Mouse (Mus musculus) liver, adult 2 months (tissue): ENCODE results near the gene Gm45140. TPM values are rescaled to one million over a fixed set of nuclear protein-coding genes. Genes with fewer than 3 reads are reported as not detected.

Source experiments
- DNase-seq: peaks from one replicate; pipeline ENCODE4 v3.0.0-alpha.2; 2011; ENCODE audit warnings: low read depth, low spot score; ENCODE audit errors: extremely low read depth
- H3K27ac ChIP-seq: fragments of 200-500 bp; replicated peaks from 2 replicates; pipeline ENCODE4 v1.5.1; 2012; ENCODE audit warnings: low read depth, mild to moderate bottlenecking, control low read depth, inconsistent platforms, low read length; ENCODE audit not compliant: insufficient read depth
- H3K27me3 ChIP-seq: fragments of 200-500 bp; 2 replicates; pipeline ENCODE4 v1.6.1; 2012; ENCODE audit warnings: mild to moderate bottlenecking, moderate library complexity, low read length, inconsistent platforms; ENCODE audit not compliant: control insufficient read depth, insufficient read depth
- H3K36me3 ChIP-seq: fragments of 200-500 bp; 2 replicates; pipeline ENCODE4 v1.6.1; 2012; ENCODE audit warnings: low read length, inconsistent platforms; ENCODE audit not compliant: control insufficient read depth, insufficient read depth
- H3K4me1 ChIP-seq: fragments of 200-500 bp; 2 replicates; pipeline ENCODE4 v1.6.1; 2011; ENCODE audit warnings: low read length; ENCODE audit not compliant: control insufficient read depth, insufficient read depth
- H3K4me3 ChIP-seq: fragments of 200-500 bp; 2 replicates; pipeline ENCODE4 v1.5.1; 2011; ENCODE audit warnings: low read depth, mild to moderate bottlenecking, control low read depth, low read length, moderate library complexity; ENCODE audit not compliant: insufficient read depth
- H3K79me2 ChIP-seq: fragments of 200-500 bp; 2 replicates; pipeline ENCODE4 v1.6.1; 2012; ENCODE audit warnings: inconsistent platforms, mild to moderate bottlenecking, low read length, moderate library complexity; ENCODE audit not compliant: control insufficient read depth, insufficient read depth
- H3K9ac ChIP-seq: fragments of 200-500 bp; 2 replicates; pipeline ENCODE4 v1.6.1; 2012; ENCODE audit warnings: low read depth, mild to moderate bottlenecking, control low read depth, inconsistent platforms, low read length
- CTCF ChIP-seq: fragments of 200-500 bp; IDR thresholded peaks from 2 replicates; pipeline ENCODE4 v1.5.1; 2011; ENCODE audit warnings: low read depth, low read length, control low read depth
- POLR2A ChIP-seq: fragments of 200-500 bp; IDR thresholded peaks from 2 replicates; pipeline ENCODE4 v1.6.1; 2011; ENCODE audit warnings: low read length, control low read depth; ENCODE audit not compliant: insufficient read depth; ENCODE audit errors: extremely low read depth
- WGBS: fragments of 180-500 bp; shearing (Covaris S2); methylation state at CpG from one replicate; pipeline ENCODE4 v1.1.7; 2018; 5-methylcytosine and 5-hydroxymethylcytosine counted together
- polyA plus RNA-seq: library from polyadenylated mRNA; depleted of rRNA; stranded (reverse); fragments of >200 nt; gene quantifications from 2 replicates; pipeline ENCODE4 v1.2.3, GENCODE M21; 2012
- total RNA-seq: library from RNA; depleted of rRNA; stranded (reverse); fragments of >200 nt; gene quantifications from 2 replicates; pipeline ENCODE4 v1.2.3, GENCODE M21; 2014

The Gm45140 gene
- total and polyA plus RNA-seq, 2 experiments, result 0.98 to 1.0 TPM

DNA sequence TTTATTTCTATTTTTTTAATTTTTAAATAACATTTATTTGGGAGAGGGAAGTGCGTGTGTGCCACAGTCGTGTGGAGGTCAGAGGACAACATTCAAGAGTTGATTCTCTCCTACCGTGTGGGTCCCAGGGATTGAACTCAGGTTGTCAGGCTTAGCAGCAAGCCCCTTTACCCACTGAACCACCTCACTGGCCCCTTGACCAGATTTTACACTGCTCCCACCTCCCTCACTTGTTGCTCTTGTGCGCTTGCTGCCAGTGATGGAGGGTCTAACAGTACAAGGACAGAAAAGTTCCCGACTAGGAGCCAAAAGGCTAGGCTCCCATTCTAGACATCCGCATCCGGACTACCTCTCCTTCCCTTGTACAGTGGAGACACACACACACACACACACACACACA lies 30.1 kb downstream of the Gm45140 start:
- Histone ChIP-seq H3K4me1 (peaks cover 37% of the 10 kb centered on the region), H3K36me3 (peaks cover 11% of the 10 kb centered on the region; the same call in 1 of the 2 replicates), H3K27me3 (no peaks in the 10 kb centered on the region), H3K9ac (0 out of 2 replicates have a peak overlapping the region, but pooled peaks have one; percentile 20), H3K79me2 (peaks cover 51% of the 10 kb centered on the region), H3K4me3 (no peak overlapping the region), H3K27ac (peak overlapping the region; percentile 17)
- no peak for DNase-seq
- 73% methylated on average over 7 of the region's 7 CpGs for WGBS
- no peak for TF ChIP-seq POLR2A
- no peak for TF ChIP-seq CTCF

DNA sequence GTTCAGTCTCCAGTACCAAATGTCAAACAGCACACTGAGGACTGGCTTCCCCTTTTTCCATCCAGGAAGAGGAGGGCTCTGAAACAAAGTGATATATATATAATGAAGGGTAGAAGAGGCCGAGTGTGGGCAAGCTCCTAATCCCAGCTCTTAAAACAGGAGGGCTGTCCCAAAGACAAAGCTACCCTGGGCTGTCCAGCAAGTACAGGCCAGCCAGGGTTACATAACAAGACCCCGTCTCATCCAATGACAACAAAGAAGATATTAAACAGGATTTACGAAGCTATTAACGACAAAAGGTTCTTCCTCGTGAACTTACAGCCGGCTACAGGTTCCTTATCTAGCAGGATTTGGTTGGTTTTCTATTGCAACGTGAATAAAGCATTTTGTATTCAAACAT lies 30.7 kb downstream of the Gm45140 start:
- peaks cover 40% of the 10 kb centered on the region for H3K4me1 ChIP-seq
- WGBS, result 39% methylated on average over 7 of the region's 7 CpGs
- DNase-seq, result no peak
- H3K27ac ChIP-seq, result peak overlapping the region; percentile 42
- H3K36me3 ChIP-seq, result peaks cover 11% of the 10 kb centered on the region; the same call in 1 of the 2 replicates
- H3K79me2 ChIP-seq, result peaks cover 57% of the 10 kb centered on the region
- TF ChIP-seq CTCF (no peak), POLR2A (no peak)
- no peak overlapping the region for H3K4me3 ChIP-seq
- no peaks in the 10 kb centered on the region for H3K27me3 ChIP-seq
- H3K9ac ChIP-seq, result no peak overlapping the region

DNA sequence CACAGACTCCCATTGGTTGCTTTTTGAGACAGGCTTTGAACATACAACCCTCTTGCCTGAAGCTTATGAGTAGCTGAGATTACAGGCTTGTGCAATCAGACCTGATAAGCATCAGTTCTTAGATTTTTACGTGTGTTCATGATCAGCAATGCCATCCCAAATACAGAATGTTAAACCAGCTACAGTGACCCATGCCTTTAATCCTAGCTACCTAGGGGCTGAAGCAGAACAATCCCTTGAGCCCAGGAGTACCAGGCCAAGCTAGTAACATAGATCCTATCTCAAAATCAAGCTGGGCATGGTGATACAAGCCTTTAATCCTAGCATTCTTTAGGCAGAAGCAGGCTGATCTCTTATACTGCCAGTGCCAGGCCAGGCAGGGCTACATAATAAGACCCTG lies 31.6 kb downstream of the Gm45140 start:
- Histone ChIP-seq H3K36me3 (peaks cover 11% of the 10 kb centered on the region; the same call in 1 of the 2 replicates), H3K4me3 (no peak overlapping the region), H3K27ac (no peak overlapping the region), H3K4me1 (peaks cover 40% of the 10 kb centered on the region), H3K9ac (no peak overlapping the region), H3K27me3 (no peaks in the 10 kb centered on the region), H3K79me2 (peaks cover 57% of the 10 kb centered on the region)
- WGBS, result 13% methylated on average over 1 of the region's 1 CpGs
- no peak for DNase-seq
- no peak for TF ChIP-seq CTCF
- no peak for TF ChIP-seq POLR2A

DNA sequence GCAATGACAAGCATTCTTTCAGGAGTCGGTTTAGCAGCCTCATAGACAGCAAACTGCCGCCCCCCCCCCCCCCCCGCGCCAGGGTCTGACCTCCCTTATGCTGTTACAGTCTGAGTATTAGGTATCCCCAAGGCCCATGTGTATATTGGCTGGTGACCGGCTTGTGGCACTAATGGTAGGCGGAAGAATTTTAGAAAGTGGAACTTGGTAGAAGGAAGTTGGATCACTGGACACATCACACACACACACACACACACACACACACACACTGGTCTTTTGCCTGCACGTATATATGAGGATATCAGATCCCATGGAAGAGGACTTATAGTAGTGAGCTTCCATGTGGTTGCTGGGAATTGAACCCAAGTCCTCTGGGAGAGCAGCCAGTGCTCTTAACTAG lies 33.1 kb downstream of the Gm45140 start:
- Histone ChIP-seq H3K36me3 (peaks cover 11% of the 10 kb centered on the region; the same call in 1 of the 2 replicates), H3K9ac (no peak overlapping the region), H3K27ac (no peak overlapping the region), H3K4me3 (no peak overlapping the region), H3K27me3 (no peaks in the 10 kb centered on the region), H3K4me1 (peaks cover 49% of the 10 kb centered on the region), H3K79me2 (peaks cover 56% of the 10 kb centered on the region)
- no peak for TF ChIP-seq CTCF
- 81% methylated on average over 7 of the region's 7 CpGs for WGBS
- DNase-seq, result no peak

DNA sequence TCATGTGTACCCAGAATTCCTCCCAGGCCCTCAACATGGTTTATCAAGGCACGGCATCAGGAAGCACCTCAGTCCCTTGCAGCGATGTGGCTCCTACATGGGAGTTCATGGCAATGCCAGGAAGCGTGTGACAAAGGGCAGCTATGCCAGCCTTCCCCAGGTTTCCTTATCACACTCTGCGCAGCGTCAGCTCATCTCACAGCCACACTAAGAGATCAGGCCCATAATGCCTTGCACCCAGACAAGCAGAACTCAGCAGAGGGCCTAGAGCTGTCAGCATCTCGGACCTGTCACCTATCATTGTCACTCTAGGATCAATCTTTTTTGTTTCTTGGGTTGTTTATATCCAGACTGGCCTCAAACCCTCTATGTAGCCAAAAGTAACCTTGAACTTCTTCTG lies 36.0 kb downstream of the Gm45140 start:
- H3K4me3 ChIP-seq, result no peak overlapping the region
- TF ChIP-seq CTCF, result no peak
- no peak for TF ChIP-seq POLR2A
- no peak for DNase-seq
- H3K79me2 ChIP-seq, result peaks cover 43% of the 10 kb centered on the region
- no peaks in the 10 kb centered on the region for H3K27me3 ChIP-seq
- H3K36me3 ChIP-seq, result peaks cover 8% of the 10 kb centered on the region; the same call in 1 of the 2 replicates
- peaks cover 44% of the 10 kb centered on the region for H3K4me1 ChIP-seq
- H3K9ac ChIP-seq, result no peak overlapping the region
- H3K27ac ChIP-seq, result no peak overlapping the region
- WGBS, result 77% methylated on average over 6 of the region's 6 CpGs

DNA sequence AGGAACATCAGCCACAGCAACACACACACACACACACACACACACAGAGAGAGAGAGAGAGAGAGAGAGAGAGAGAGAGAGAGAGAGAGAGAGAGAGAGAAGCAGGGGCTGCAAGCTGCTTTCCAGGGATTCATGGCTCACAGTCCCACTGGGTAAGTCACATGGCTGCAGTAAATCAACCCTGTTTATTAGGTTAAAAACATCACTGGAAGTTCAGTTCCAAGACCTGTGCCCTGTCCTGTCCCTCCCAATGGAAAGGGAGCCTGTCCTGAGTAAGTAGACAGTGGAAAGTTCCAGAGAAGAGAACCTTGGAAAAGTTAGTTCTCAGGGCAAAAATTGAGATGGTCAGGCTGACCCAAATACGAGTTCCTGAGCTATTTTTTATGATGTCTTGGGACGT lies 38.3 kb downstream of the Gm45140 start:
- H3K4me3 ChIP-seq, result no peak overlapping the region
- peaks cover 41% of the 10 kb centered on the region for H3K4me1 ChIP-seq
- peaks cover 7% of the 10 kb centered on the region; the same call in 1 of the 2 replicates for H3K36me3 ChIP-seq
- TF ChIP-seq CTCF, result no peak
- TF ChIP-seq POLR2A, result no peak
- peak overlapping the region; percentile 9 for H3K27ac ChIP-seq
- no peaks in the 10 kb centered on the region for H3K27me3 ChIP-seq
- no peak overlapping the region for H3K9ac ChIP-seq
- WGBS, result 38% methylated on average over 2 of the region's 2 CpGs
- H3K79me2 ChIP-seq, result peaks cover 28% of the 10 kb centered on the region
- peak; percentile 57 for DNase-seq
